Mouse (Mus musculus): ENCODE data around the gene Slc23a3.

Slc23a3 gene

GRCm38 (mm10) chr1:75138448-75138847, 4.8 kb upstream of the Slc23a3 start:
- no peak for DNase-seq (ENCODE audit: low spot score in 2 of 2)

GRCm38 (mm10) chr1:75136730-75137129, 3.0 kb upstream of the Slc23a3 start:
- DNase-seq (ENCODE audit: low spot score in 2 of 2): no peak

GRCm38 (mm10) chr1:75136293-75136692, 2.6 kb upstream of the Slc23a3 start:
- DNase-seq (ENCODE audit: low spot score in 2 of 2): no peak

- no peak for DNase-seq (ENCODE audit: low spot score in 2 of 2)
Measured at GRCm38 (mm10) chr1:75128641-75129040, 5.0 kb downstream of the Slc23a3 start.

GRCm38 (mm10) chr1:75125418-75125817, 8.3 kb downstream of the Slc23a3 start:
- no peak for DNase-seq (ENCODE audit: low spot score in 2 of 2)

- DNase-seq (ENCODE audit: low spot score in 2 of 2): peak; percentile 94 to 95
Measured at GRCm38 (mm10) chr1:75124346-75125321, 9.1 kb downstream of the Slc23a3 start, which contains the start of gene Nhej1. TSS of gene Nhej1 (minus strand) at chr1:75125200.

GRCm38 (mm10) chr1:75122211-75122610, 11.5 kb downstream of the Slc23a3 start:
- DNase-seq (ENCODE audit: low spot score in 2 of 2): no peak
